Mouse (Mus musculus) kidney, postnatal 0 days (tissue): Measurements from ENCODE around the gene Gipr. TPM values are rescaled to one million over a fixed set of nuclear protein-coding genes. Genes with fewer than 3 reads are reported as not detected.

Experiments
- ATAC-seq: fragments of 200-750 bp; cut with Nextera tagmentation; replicated peaks from 2 replicates; pipeline ENCODE4 v1.8.0; 2017; ENCODE audit warnings: low read depth, moderate number of reproducible peaks, moderate TSS enrichment, moderate library complexity; ENCODE audit not compliant: low FRiP score
- DNase-seq: peaks from one replicate; pipeline ENCODE4 v3.0.0-alpha.2; 2016; ENCODE audit warnings: low spot score
- H3K27ac ChIP-seq: fragments of 300-500 bp; sonication (generic); 2 replicates; pipeline ENCODE4 v1.5.1; 2014; ENCODE audit warnings: mild to moderate bottlenecking
- H3K27me3 ChIP-seq: fragments of 300-500 bp; sonication (generic); 2 replicates; pipeline ENCODE4 v1.6.1; 2014; ENCODE audit warnings: low read length, mixed read lengths; ENCODE audit not compliant: insufficient read depth
- H3K36me3 ChIP-seq: fragments of 300-500 bp; sonication (generic); 2 replicates; pipeline ENCODE4 v1.6.1; 2014; ENCODE audit warnings: low read length, mixed read lengths; ENCODE audit not compliant: insufficient read depth
- H3K4me1 ChIP-seq: fragments of 300-500 bp; sonication (generic); replicated peaks from 2 replicates; pipeline ENCODE4 v1.6.1; 2014; ENCODE audit warnings: antibody characterized with exemption, low read length, mixed read lengths; ENCODE audit not compliant: insufficient read depth
- H3K4me2 ChIP-seq: fragments of 300-500 bp; sonication (generic); 2 replicates; pipeline ENCODE4 v1.6.1; 2014; ENCODE audit warnings: mild to moderate bottlenecking, low read length, moderate library complexity, mixed read lengths
- H3K4me3 ChIP-seq: fragments of 300-500 bp; sonication (generic); replicated peaks from 2 replicates; pipeline ENCODE4 v1.5.1; 2014; ENCODE audit warnings: low read depth, low read length
- H3K9ac ChIP-seq: fragments of 300-500 bp; sonication (generic); 2 replicates; pipeline ENCODE4 v1.6.1; 2014; ENCODE audit warnings: low read depth, low read length
- H3K9me3 ChIP-seq: fragments of 300-500 bp; sonication (generic); replicated peaks from 2 replicates; pipeline ENCODE4 v1.6.1; 2016; ENCODE audit warnings: low read length, inconsistent platforms, mixed read lengths
- CTCF ChIP-seq: IDR thresholded peaks from 2 replicates; pipeline ENCODE4 v1.5.1; 2016; ENCODE audit warnings: antibody characterized with exemption, low read depth, mild to moderate bottlenecking, moderate library complexity
- WGBS: fragments of 180-500 bp; shearing (Covaris S2); extraction: QIAGEN DNeasy Blood & Tissue Kit; methylation state at CpG from one replicate; pipeline ENCODE4 v1.1.7; 2014; 5-methylcytosine and 5-hydroxymethylcytosine counted together
- polyA plus RNA-seq: library from polyadenylated mRNA; unstranded; fragments of >200 nt; fragmentation: Nextera tagmentation; extraction: Ambion mirVana; gene quantifications from 2 replicates; pipeline ENCODE4 v1.2.1, GENCODE M21; 2015

Gipr gene
- polyA plus RNA-seq, 1 experiment from 2014 or later = 0.09 TPM

GRCm38 (mm10) chr7:19131324-19131848, 34.5 kb downstream of the Gipr start:
- H3K9ac ChIP-seq = 0 out of 2 replicates have a peak overlapping the region, but pooled peaks have one; percentile 24
- no peaks in the 10 kb centered on the region for H3K9me3 ChIP-seq
- peak overlapping the region; percentile 29 for H3K4me3 ChIP-seq
- H3K27ac ChIP-seq = peak overlapping the region; percentile 57
- H3K36me3 ChIP-seq = peaks cover 12% of the 10 kb centered on the region
- peak; percentile 99 for ATAC-seq
- no peaks in the 10 kb centered on the region for H3K4me1 ChIP-seq
- H3K4me2 ChIP-seq = peak overlapping the region; percentile 54
- H3K27me3 ChIP-seq = no peaks in the 10 kb centered on the region
- WGBS = under 1% methylated on average over 39 of the region's 39 CpGs
- TF ChIP-seq CTCF = peak; percentile 89
- peak; percentile 100 for DNase-seq

GRCm38 (mm10) chr7:19130657-19131056, 35.3 kb downstream of the Gipr start:
- WGBS = 19% methylated on average over 4 of the region's 4 CpGs
- peak overlapping the region; percentile 54 for H3K4me2 ChIP-seq
- H3K27ac ChIP-seq = peak overlapping the region; percentile 57
- H3K27me3 ChIP-seq = no peaks in the 10 kb centered on the region
- H3K36me3 ChIP-seq = peaks cover 6% of the 10 kb centered on the region
- DNase-seq (no peak), ATAC-seq (no peak)
- 0 out of 2 replicates have a peak overlapping the region, but pooled peaks have one; percentile 24 for H3K9ac ChIP-seq
- no peaks in the 10 kb centered on the region for H3K4me1 ChIP-seq
- peak overlapping the region; percentile 26; the same call in 1 of the 2 replicates for H3K4me3 ChIP-seq
- TF ChIP-seq CTCF = peak; percentile 37; the same call in 1 of the 2 replicates
- H3K9me3 ChIP-seq = no peaks in the 10 kb centered on the region

GRCm38 (mm10) chr7:19129396-19129795, 36.5 kb downstream of the Gipr start:
- no peak for TF ChIP-seq CTCF
- H3K9me3 ChIP-seq = no peaks in the 10 kb centered on the region
- ATAC-seq (no peak), DNase-seq (no peak)
- H3K27ac ChIP-seq = no peak overlapping the region
- H3K4me1 ChIP-seq = no peaks in the 10 kb centered on the region
- H3K9ac ChIP-seq = no peak overlapping the region
- H3K27me3 ChIP-seq = no peaks in the 10 kb centered on the region
- no peaks in the 10 kb centered on the region for H3K36me3 ChIP-seq
- no peak overlapping the region for H3K4me3 ChIP-seq
- no peak overlapping the region for H3K4me2 ChIP-seq
- WGBS = 95% methylated on average over 5 of the region's 5 CpGs

- TF ChIP-seq CTCF = no peak
- ATAC-seq (no peak), DNase-seq (no peak)
- Histone ChIP-seq H3K9ac (no peak overlapping the region), H3K9me3 (no peaks in the 10 kb centered on the region), H3K4me1 (no peaks in the 10 kb centered on the region), H3K4me3 (no peak overlapping the region), H3K36me3 (no peaks in the 10 kb centered on the region), H3K27me3 (no peaks in the 10 kb centered on the region), H3K27ac (no peak overlapping the region), H3K4me2 (no peak overlapping the region)
- WGBS = 81% methylated on average over 5 of the region's 5 CpGs
These were observed 38.2 kb downstream of the Gipr start for GRCm38 (mm10) chr7:19127744-19128143.

GRCm38 (mm10) chr7:19124713-19125112, 41.2 kb downstream of the Gipr start:
- no peak overlapping the region for H3K4me2 ChIP-seq

GRCm38 (mm10) chr7:19121686-19122085, 44.2 kb downstream of the Gipr start:
- H3K9me3 ChIP-seq = no peaks in the 10 kb centered on the region
- no peak for DNase-seq
- H3K36me3 ChIP-seq = no peaks in the 10 kb centered on the region
- peaks cover 10% of the 10 kb centered on the region; the same call in 1 of the 2 replicates for H3K4me1 ChIP-seq
- no peak overlapping the region for H3K27ac ChIP-seq
- 86% methylated on average over 4 of the region's 4 CpGs for WGBS
- no peak for TF ChIP-seq CTCF
- no peak overlapping the region for H3K9ac ChIP-seq
- no peak overlapping the region for H3K4me2 ChIP-seq
- H3K27me3 ChIP-seq = no peaks in the 10 kb centered on the region
- H3K4me3 ChIP-seq = no peak overlapping the region
- ATAC-seq = no peak

More at GRCm38 (mm10) chr7:19124713-19125112, 41.2 kb downstream of the Gipr start:
- Histone ChIP-seq H3K9me3 (no peaks in the 10 kb centered on the region), H3K4me3 (no peak overlapping the region), H3K27me3 (no peaks in the 10 kb centered on the region), H3K4me1 (peaks cover 10% of the 10 kb centered on the region; the same call in 1 of the 2 replicates), H3K27ac (no peak overlapping the region), H3K9ac (no peak overlapping the region), H3K36me3 (no peaks in the 10 kb centered on the region)
- no peak for TF ChIP-seq CTCF
- 69% methylated on average over 6 of the region's 6 CpGs for WGBS
- DNase-seq = no peak
- ATAC-seq = no peak
